Mouse (Mus musculus): ENCODE data around the gene Myf5.

DNA sequence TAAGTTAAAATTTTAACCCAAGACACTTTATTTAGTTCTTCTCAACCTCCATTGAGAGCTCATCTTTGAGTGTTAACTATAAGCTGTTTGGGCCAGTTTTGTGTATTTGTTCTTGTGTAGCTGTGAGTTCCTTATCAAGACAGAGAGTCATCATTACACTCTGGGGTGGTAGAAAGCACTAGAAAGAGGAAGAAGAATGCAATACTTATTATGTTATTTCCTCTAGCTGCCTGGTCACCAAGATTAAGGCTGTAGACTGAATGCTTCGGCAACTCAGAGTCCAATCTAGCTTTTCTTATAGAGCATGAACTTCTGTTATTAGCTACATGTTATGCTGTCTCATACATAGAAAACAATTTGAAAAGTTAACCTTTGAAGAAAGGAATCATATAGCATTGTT is 10.5 kb upstream of the Myf5 start:
- TF ChIP-seq EP300 (IDR thresholded peaks at IDR 0.05) (no peak), CTCF (IDR thresholded peaks at IDR 0.05) (no peak)
